Mouse (Mus musculus) thymus, adult 2 months (tissue): ENCODE results near the gene Gm9821. TPM values are rescaled to one million over a fixed set of nuclear protein-coding genes. Genes with fewer than 3 reads are reported as not detected.

Experiments used
- DNase-seq: peaks from one replicate; pipeline ENCODE4 v3.0.0; 2021
- H3K27ac ChIP-seq: fragments of 200-500 bp; 2 replicates; pipeline ENCODE4 v1.5.1; 2012; ENCODE audit warnings: low read length, control low read depth; ENCODE audit not compliant: control insufficient read depth, insufficient read depth
- H3K27me3 ChIP-seq: fragments of 200-500 bp; 2 replicates; pipeline ENCODE4 v1.6.1; 2012; ENCODE audit warnings: mild to moderate bottlenecking, low read length, moderate library complexity, mixed read lengths; ENCODE audit not compliant: control insufficient read depth, insufficient read depth
- H3K36me3 ChIP-seq: fragments of 200-500 bp; 2 replicates; pipeline ENCODE4 v1.6.1; 2012; ENCODE audit warnings: mild to moderate bottlenecking, low read length, moderate library complexity; ENCODE audit not compliant: control insufficient read depth, insufficient read depth
- H3K4me1 ChIP-seq: fragments of 200-500 bp; replicated peaks from 2 replicates; pipeline ENCODE4 v1.6.1; 2012; ENCODE audit warnings: low read length; ENCODE audit not compliant: control insufficient read depth, insufficient read depth
- H3K4me3 ChIP-seq: fragments of 200-500 bp; 2 replicates; pipeline ENCODE4 v1.5.1; 2012; ENCODE audit warnings: mild to moderate bottlenecking, low read length, control low read depth, moderate library complexity; ENCODE audit not compliant: control insufficient read depth, insufficient read depth
- CTCF ChIP-seq: fragments of 200-500 bp; IDR thresholded peaks from 2 replicates; pipeline ENCODE4 v1.5.1; 2012; ENCODE audit warnings: mild to moderate bottlenecking, control low read depth, low read length, moderate library complexity, borderline replicate concordance; ENCODE audit not compliant: control insufficient read depth, poor library complexity, insufficient read depth; ENCODE audit errors: extremely low read depth
- POLR2A ChIP-seq: fragments of 200-500 bp; IDR thresholded peaks from 2 replicates; pipeline ENCODE4 v1.6.1; 2012; ENCODE audit warnings: mild to moderate bottlenecking, low read length, control low read depth, moderate library complexity; ENCODE audit not compliant: control insufficient read depth, poor library complexity, insufficient read depth; ENCODE audit errors: extremely low read depth
- WGBS: fragments of 180-500 bp; shearing (Covaris S2); methylation state at CpG from one replicate; pipeline ENCODE4 v1.1.7; 2018; 5-methylcytosine and 5-hydroxymethylcytosine counted together
- polyA plus RNA-seq: library from polyadenylated mRNA; depleted of rRNA; stranded (reverse); fragments of >200 nt; gene quantifications from 2 replicates; pipeline ENCODE4 v1.2.3, GENCODE M21; 2012

Gm9821 gene
- polyA plus RNA-seq, 1 experiment: 0.08 TPM

- Histone ChIP-seq H3K4me3 (peak overlapping the region; percentile 55), H3K4me1 (peaks cover 59% of the 10 kb centered on the region), H3K27me3 (no peaks in the 10 kb centered on the region), H3K36me3 (peaks cover under 1% of the 10 kb centered on the region; the same call in 1 of the 2 replicates), H3K27ac (peak overlapping the region; percentile 75)
- WGBS: 12% methylated on average over 15 of the region's 15 CpGs
- TF ChIP-seq CTCF: no peak; the same call in 1 of the 2 replicates
- peak; percentile 45; the same call in 1 of the 2 replicates for TF ChIP-seq POLR2A
- peak; percentile 65 for DNase-seq
These were observed 5.0 kb downstream of the Gm9821 start for GRCm38 (mm10) chr2:91950275-91951085.

DNA sequence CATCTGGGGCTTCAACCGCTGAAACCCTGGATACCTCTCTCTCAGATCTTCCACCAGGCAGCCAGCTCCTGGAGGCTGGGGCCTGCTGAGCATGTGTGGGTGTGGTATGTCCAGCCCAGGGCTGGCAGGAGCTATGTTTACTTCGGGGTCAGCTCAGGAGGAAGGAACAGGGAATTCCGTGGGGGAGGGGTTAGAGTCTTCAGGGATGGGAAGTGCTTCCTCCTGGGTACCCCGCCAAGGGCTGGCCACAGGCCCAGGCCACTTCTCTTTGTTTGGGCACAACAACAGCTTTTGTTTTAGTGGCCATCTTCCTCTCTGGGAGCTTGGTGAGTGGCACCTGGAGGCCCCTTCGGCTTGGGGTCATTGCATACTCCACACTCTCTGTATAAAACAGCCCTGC, 8.3 kb downstream of the Gm9821 start:
- no peak for DNase-seq
- 80% methylated on average over 5 of the region's 5 CpGs for WGBS
- peaks cover 57% of the 10 kb centered on the region for H3K4me1 ChIP-seq
- TF ChIP-seq POLR2A (no peak), CTCF (no peak)
- no peaks in the 10 kb centered on the region for H3K36me3 ChIP-seq
- no peak overlapping the region for H3K27ac ChIP-seq
- no peaks in the 10 kb centered on the region for H3K27me3 ChIP-seq
- H3K4me3 ChIP-seq: no peak overlapping the region

GRCm38 (mm10) chr2:91955121-91955591, 9.7 kb downstream of the Gm9821 start:
- TF ChIP-seq CTCF: no peak
- TF ChIP-seq POLR2A: no peak
- Histone ChIP-seq H3K4me3 (no peak overlapping the region), H3K27ac (no peak overlapping the region), H3K36me3 (no peaks in the 10 kb centered on the region), H3K4me1 (peaks cover 63% of the 10 kb centered on the region), H3K27me3 (no peaks in the 10 kb centered on the region)
- 94% methylated on average over 4 of the region's 4 CpGs for WGBS
- no peak for DNase-seq

- H3K27me3 ChIP-seq: no peaks in the 10 kb centered on the region
- no peak for DNase-seq
- no peak overlapping the region for H3K27ac ChIP-seq
- no peaks in the 10 kb centered on the region for H3K36me3 ChIP-seq
- H3K4me1 ChIP-seq: peaks cover 64% of the 10 kb centered on the region
- TF ChIP-seq POLR2A (no peak), CTCF (no peak)
- 82% methylated on average over 6 of the region's 6 CpGs for WGBS
- H3K4me3 ChIP-seq: no peak overlapping the region
These were observed 10.4 kb downstream of the Gm9821 start for GRCm38 (mm10) chr2:91955875-91956274.

DNA sequence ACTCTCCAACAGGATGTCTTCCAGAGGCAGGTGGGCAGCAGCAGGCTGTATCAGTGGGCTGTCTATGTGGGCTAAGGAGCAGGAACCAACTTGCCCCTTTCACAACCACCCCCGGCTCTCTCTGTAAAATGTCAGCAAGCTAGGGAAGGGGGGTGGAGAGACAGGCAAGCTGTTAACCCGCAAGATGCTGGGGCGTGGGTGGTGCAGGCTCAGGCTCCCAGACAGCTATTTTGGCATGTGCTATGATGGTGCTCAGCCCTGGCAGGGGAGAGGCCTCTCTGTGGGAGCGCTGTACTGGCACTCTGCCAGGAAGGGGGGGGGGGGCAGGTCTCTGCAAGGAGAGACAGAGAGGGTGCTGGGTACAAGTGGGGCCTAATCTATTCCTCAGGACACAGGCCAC, 11.6 kb downstream of the Gm9821 start:
- WGBS: 2% methylated on average over 4 of the region's 4 CpGs
- peak overlapping the region; percentile 78 for H3K27ac ChIP-seq
- DNase-seq: peak; percentile 79
- TF ChIP-seq POLR2A: no peak
- no peak; the same call in 1 of the 2 replicates for TF ChIP-seq CTCF
- peak overlapping the region; percentile 14 for H3K4me3 ChIP-seq
- H3K27me3 ChIP-seq: no peaks in the 10 kb centered on the region
- H3K4me1 ChIP-seq: peaks cover 70% of the 10 kb centered on the region
- H3K36me3 ChIP-seq: no peaks in the 10 kb centered on the region

DNA sequence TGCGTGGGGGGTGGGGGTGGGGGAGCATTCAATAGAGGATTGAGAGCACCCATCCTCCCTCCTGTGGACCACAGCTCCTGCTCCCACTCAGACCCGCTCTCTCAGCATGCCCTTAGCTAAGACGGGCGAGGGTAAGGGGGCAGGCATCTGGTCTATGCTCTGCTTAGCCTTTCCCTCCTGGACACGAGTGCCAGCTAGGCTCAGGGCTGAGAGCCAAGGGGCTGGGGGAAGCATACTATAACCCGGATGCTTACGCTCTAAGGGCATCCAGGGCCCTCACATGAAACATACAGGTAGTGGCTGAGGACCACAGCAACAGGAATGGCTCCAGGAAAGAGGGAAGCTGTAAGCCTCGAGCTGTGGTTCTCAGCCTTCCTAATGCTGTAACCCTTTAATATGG, 12.5 kb downstream of the Gm9821 start:
- TF ChIP-seq CTCF (no peak), POLR2A (no peak)
- Histone ChIP-seq H3K4me1 (peaks cover 71% of the 10 kb centered on the region), H3K36me3 (no peaks in the 10 kb centered on the region), H3K27ac (peak overlapping the region; percentile 63; the same call in 1 of the 2 replicates), H3K27me3 (no peaks in the 10 kb centered on the region), H3K4me3 (no peak overlapping the region)
- WGBS: 83% methylated on average over 8 of the region's 8 CpGs
- no peak for DNase-seq

DNA sequence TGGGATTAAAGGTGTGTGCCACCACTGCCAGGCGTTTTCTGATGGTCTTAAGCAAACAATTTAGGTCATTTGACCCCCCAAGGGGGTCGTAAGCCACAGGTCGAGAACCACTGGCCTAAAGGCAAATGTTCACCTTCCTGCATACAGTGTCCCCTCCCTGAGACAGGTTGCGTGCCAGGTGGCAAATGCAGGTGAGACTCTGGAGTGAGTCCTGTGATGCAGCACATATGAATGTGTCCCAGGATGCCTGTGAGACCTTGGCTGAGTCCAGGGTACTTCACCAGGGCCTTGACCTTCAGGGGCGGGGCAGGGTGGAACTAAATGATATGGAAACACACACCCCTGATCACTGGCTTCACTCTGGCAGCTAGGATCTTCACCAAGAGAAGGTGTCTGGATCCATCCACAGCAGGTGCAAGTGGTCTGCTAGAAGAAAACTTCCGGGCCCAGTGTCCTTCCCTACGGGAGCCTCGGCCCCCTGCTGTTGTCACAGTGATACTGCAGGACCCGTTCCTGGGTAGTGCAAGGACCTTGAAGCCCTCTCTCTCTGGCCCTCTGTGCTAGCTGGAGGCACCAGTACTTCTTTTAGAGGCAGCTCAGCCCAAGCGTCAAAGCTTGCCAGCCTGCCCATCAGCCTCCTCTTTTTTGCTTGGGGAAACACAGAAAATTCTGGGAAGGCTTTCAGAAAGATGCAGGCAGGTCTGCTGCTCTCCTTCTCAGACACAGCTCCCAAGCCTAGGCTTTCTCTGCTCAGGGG, 13.4 kb downstream of the Gm9821 start:
- peaks cover 70% of the 10 kb centered on the region for H3K4me1 ChIP-seq
- WGBS: 53% methylated on average over 10 of the region's 10 CpGs
- H3K27me3 ChIP-seq: no peaks in the 10 kb centered on the region
- H3K27ac ChIP-seq: no peak overlapping the region
- TF ChIP-seq CTCF (peak; percentile 79; the same call in 1 of the 2 replicates), POLR2A (no peak)
- DNase-seq: peak; percentile 69
- H3K36me3 ChIP-seq: no peaks in the 10 kb centered on the region
- no peak overlapping the region for H3K4me3 ChIP-seq
